Mouse (Mus musculus) fat pad, adult 2 months (tissue): ENCODE data around the gene Rasgrp1.

Experiments used
- DNase-seq: peaks from one replicate; pipeline ENCODE4 v3.0.0-alpha.2; 2011; ENCODE audit warnings: low read depth, low spot score; ENCODE audit errors: extremely low read depth

The Rasgrp1 gene

GRCm38 (mm10) chr2:117255415-117255814, 87.4 kb downstream of the Rasgrp1 start:
- no peak for DNase-seq

GRCm38 (mm10) chr2:117250001-117250510, 92.7 kb downstream of the Rasgrp1 start:
- no peak for DNase-seq

GRCm38 (mm10) chr2:117249255-117250000, 93.4 kb downstream of the Rasgrp1 start, which contains the start of gene Fam98b:
TSS of gene Fam98b (plus strand) at chr2:117249739.
- DNase-seq = peak; percentile 30

- DNase-seq = no peak
These were observed 100.8 kb downstream of the Rasgrp1 start for GRCm38 (mm10) chr2:117241953-117242352.

- no peak for DNase-seq
These were observed 111.5 kb downstream of the Rasgrp1 start for GRCm38 (mm10) chr2:117231257-117231656.

- no peak for DNase-seq
These were observed 112.5 kb downstream of the Rasgrp1 start for GRCm38 (mm10) chr2:117230261-117230660.
